Mouse (Mus musculus) liver, adult 2 months (tissue): ENCODE data around the gene Gm20604. TPM values are rescaled to one million over a fixed set of nuclear protein-coding genes. Genes with fewer than 3 reads are reported as not detected.

Experiments used
- DNase-seq: peaks from one replicate; pipeline ENCODE4 v3.0.0-alpha.2; 2011; ENCODE audit warnings: low read depth, low spot score; ENCODE audit errors: extremely low read depth
- H3K27ac ChIP-seq: fragments of 200-500 bp; replicated peaks from 2 replicates; pipeline ENCODE4 v1.5.1; 2012; ENCODE audit warnings: low read depth, mild to moderate bottlenecking, control low read depth, inconsistent platforms, low read length; ENCODE audit not compliant: insufficient read depth
- H3K27me3 ChIP-seq: fragments of 200-500 bp; 2 replicates; pipeline ENCODE4 v1.6.1; 2012; ENCODE audit warnings: mild to moderate bottlenecking, moderate library complexity, low read length, inconsistent platforms; ENCODE audit not compliant: control insufficient read depth, insufficient read depth
- H3K36me3 ChIP-seq: fragments of 200-500 bp; 2 replicates; pipeline ENCODE4 v1.6.1; 2012; ENCODE audit warnings: low read length, inconsistent platforms; ENCODE audit not compliant: control insufficient read depth, insufficient read depth
- H3K4me1 ChIP-seq: fragments of 200-500 bp; 2 replicates; pipeline ENCODE4 v1.6.1; 2011; ENCODE audit warnings: low read length; ENCODE audit not compliant: control insufficient read depth, insufficient read depth
- H3K4me3 ChIP-seq: fragments of 200-500 bp; 2 replicates; pipeline ENCODE4 v1.5.1; 2011; ENCODE audit warnings: low read depth, mild to moderate bottlenecking, control low read depth, low read length, moderate library complexity; ENCODE audit not compliant: insufficient read depth
- H3K79me2 ChIP-seq: fragments of 200-500 bp; 2 replicates; pipeline ENCODE4 v1.6.1; 2012; ENCODE audit warnings: inconsistent platforms, mild to moderate bottlenecking, low read length, moderate library complexity; ENCODE audit not compliant: control insufficient read depth, insufficient read depth
- H3K9ac ChIP-seq: fragments of 200-500 bp; 2 replicates; pipeline ENCODE4 v1.6.1; 2012; ENCODE audit warnings: low read depth, mild to moderate bottlenecking, control low read depth, inconsistent platforms, low read length
- CTCF ChIP-seq: fragments of 200-500 bp; IDR thresholded peaks from 2 replicates; pipeline ENCODE4 v1.5.1; 2011; ENCODE audit warnings: low read depth, low read length, control low read depth
- POLR2A ChIP-seq: fragments of 200-500 bp; IDR thresholded peaks from 2 replicates; pipeline ENCODE4 v1.6.1; 2011; ENCODE audit warnings: low read length, control low read depth; ENCODE audit not compliant: insufficient read depth; ENCODE audit errors: extremely low read depth
- WGBS: fragments of 180-500 bp; shearing (Covaris S2); methylation state at CpG from one replicate; pipeline ENCODE4 v1.1.7; 2018; 5-methylcytosine and 5-hydroxymethylcytosine counted together
- polyA plus RNA-seq: library from polyadenylated mRNA; depleted of rRNA; stranded (reverse); fragments of >200 nt; gene quantifications from 2 replicates; pipeline ENCODE4 v1.2.3, GENCODE M21; 2012
- total RNA-seq: library from RNA; depleted of rRNA; stranded (reverse); fragments of >200 nt; gene quantifications from 2 replicates; pipeline ENCODE4 v1.2.3, GENCODE M21; 2014

Gm20604 gene
- total and polyA plus RNA-seq, 2 experiments: 0.94 to 1.8 TPM

DNA sequence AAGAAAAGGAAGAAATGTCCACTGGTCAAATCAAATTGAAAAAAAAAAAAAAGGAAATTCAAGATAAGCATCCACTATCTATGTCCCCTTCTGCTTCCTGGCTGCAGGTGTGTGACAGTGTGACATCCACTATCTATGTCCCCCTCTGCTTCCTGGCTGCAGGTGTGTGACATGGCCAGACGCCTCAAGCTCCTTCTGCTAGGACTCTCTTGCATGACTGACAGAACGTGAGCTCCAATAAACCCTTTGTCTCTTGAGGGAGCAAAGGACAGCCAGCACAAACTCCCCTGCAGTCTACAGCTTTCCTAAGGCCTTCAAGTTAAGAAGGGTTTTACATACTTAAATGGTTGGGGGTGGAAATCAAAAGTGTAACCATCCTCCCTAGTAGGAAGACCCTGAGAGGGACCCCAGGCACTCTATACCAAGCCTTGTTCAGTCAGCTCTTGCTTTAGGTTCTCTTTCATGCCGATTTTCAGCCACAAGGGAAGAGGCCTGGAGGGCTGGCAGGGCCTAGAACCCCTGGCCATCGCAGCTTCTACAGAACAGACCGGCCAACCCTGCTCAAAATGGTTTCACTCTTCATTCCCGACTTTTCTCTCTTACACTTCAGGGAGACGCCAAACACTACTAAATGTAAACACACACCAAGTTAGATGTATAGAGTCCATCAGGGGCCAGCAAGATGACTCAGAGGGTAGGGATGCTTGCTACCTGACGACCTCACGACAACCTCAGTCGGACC is 43.6 kb downstream of the Gm20604 start:
- Histone ChIP-seq H3K36me3 (no peaks in the 10 kb centered on the region), H3K4me3 (no peak overlapping the region), H3K27ac (no peak overlapping the region), H3K79me2 (no peaks in the 10 kb centered on the region), H3K4me1 (no peaks in the 10 kb centered on the region), H3K9ac (no peak overlapping the region), H3K27me3 (no peaks in the 10 kb centered on the region)
- 89% methylated on average over 10 of the region's 10 CpGs for WGBS
- DNase-seq: no peak
- no peak for TF ChIP-seq CTCF
- TF ChIP-seq POLR2A: no peak

DNA sequence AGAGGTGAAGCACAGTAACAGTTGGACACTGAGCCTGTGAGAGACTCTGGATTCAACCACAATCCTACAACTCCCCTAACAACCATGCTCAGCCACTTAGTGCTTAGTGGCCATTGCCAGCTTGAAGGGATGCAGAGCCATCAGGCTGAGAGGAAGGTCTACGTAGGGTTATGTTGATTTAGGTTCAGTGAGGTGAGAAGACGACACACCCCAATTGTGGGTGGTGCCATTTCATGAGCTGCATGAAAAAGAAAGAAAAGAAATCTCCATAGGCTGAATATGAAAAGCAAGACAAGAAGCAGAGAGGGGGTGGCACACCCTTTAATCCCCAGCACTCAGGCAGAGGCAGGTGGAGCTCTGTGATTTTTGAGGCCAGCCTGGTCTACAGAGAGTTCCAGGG is 44.4 kb downstream of the Gm20604 start:
- Histone ChIP-seq H3K9ac (no peak overlapping the region), H3K27ac (no peak overlapping the region), H3K4me1 (no peaks in the 10 kb centered on the region), H3K79me2 (no peaks in the 10 kb centered on the region), H3K4me3 (no peak overlapping the region), H3K36me3 (no peaks in the 10 kb centered on the region), H3K27me3 (no peaks in the 10 kb centered on the region)
- DNase-seq: no peak
- WGBS: 84% methylated on average over 2 of the region's 2 CpGs
- TF ChIP-seq POLR2A: no peak
- TF ChIP-seq CTCF: no peak

DNA sequence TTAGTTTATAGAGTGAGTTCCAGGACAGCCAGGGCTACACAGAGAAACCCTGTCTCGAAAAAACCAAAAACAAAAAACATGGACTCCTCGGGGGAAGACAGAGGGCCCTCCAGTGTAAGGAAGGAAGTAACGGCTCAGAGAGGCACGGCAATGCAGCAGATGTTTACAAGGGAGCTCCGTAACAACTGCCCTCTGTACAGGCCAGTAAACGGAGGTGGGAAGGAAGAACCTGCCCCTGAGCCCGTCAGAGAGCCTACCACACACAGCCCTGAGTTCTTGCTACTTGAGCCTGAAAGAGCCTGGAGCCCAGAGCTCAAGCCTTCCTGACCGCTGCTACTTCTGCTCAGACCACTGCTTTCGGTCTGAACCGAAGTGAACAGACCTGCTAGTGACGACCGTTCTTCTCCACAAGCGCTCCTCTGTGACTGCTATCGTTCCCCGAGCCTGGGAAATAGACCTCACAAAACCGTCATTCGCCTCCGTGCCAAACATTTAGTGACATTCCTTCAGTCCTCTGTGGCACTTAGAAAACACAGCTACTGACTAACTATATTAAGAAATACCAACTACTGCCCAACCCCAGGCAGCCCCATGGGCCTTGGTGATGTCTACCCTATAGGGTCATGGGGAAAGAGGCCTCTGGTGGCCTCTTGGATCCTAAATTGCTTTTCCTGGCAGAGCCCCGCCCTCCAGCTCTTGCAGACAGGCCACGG is 45.2 kb downstream of the Gm20604 start:
- H3K27me3 ChIP-seq: no peaks in the 10 kb centered on the region
- no peak for TF ChIP-seq POLR2A
- no peak for TF ChIP-seq CTCF
- no peak for DNase-seq
- WGBS: 79% methylated on average over 20 of the region's 20 CpGs
- no peak overlapping the region for H3K27ac ChIP-seq
- H3K36me3 ChIP-seq: no peaks in the 10 kb centered on the region
- H3K79me2 ChIP-seq: no peaks in the 10 kb centered on the region
- no peaks in the 10 kb centered on the region for H3K4me1 ChIP-seq
- H3K4me3 ChIP-seq: no peak overlapping the region
- H3K9ac ChIP-seq: no peak overlapping the region

DNA sequence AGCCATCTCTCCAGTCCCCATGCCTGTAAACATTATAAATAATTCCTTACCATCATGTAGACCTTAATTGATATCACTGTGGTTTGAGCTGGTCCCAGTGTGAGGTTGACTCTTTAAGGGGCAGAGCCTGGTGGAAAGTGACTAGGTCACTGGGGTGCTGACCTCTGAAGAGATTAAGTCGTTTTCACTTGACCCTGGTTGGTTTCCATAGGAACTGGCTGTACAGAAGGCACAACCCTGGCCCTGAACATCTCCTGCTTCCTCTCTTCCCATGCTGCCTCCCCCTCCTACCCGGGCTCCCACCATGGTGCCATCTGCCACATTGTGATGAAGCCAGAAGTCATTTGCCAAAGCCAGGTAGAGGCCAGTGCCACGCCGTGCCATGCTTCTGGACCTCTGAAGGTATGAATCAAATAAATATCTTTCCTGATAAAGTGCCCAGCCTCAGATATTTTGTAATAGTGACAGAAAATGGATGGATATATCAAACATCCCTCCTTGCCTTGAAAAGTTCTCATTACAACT is 47.6 kb downstream of the Gm20604 start:
- WGBS: 72% methylated on average over 4 of the region's 4 CpGs
- no peak for DNase-seq
- H3K4me1 ChIP-seq: no peaks in the 10 kb centered on the region

DNA sequence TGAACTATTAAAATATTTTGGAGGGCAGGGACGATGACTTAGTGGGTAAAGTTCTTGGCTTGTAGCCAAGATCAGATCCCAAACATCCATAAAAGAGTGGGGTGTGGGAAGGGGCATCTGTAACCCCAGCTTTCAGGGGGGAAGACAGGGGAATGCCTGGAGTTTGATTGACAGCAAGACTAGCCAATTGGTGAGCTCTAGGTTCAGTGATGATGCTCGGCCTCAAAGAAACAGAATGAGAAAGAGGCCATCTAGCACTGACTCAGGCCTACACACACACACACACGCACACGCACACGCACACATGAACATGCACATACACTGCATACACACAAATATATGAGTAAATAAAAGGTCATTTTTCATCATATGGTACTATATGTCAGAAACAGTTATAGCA is 48.6 kb downstream of the Gm20604 start:
- H3K4me3 ChIP-seq: no peak overlapping the region
- no peaks in the 10 kb centered on the region for H3K79me2 ChIP-seq
- H3K27me3 ChIP-seq: no peaks in the 10 kb centered on the region
- WGBS: 89% methylated on average over 5 of the region's 5 CpGs
- no peak overlapping the region for H3K9ac ChIP-seq
- TF ChIP-seq CTCF (no peak), POLR2A (no peak)
- no peak overlapping the region for H3K27ac ChIP-seq
- H3K36me3 ChIP-seq: no peaks in the 10 kb centered on the region
- no peak for DNase-seq
- H3K4me1 ChIP-seq: no peaks in the 10 kb centered on the region

More for the DNA sequence above, 47.6 kb downstream of the Gm20604 start:
- H3K79me2 ChIP-seq: no peaks in the 10 kb centered on the region
- H3K27me3 ChIP-seq: no peaks in the 10 kb centered on the region
- H3K4me3 ChIP-seq: no peak overlapping the region
- H3K9ac ChIP-seq: no peak overlapping the region
- H3K36me3 ChIP-seq: no peaks in the 10 kb centered on the region
- no peak for TF ChIP-seq POLR2A
- no peak for TF ChIP-seq CTCF
- no peak overlapping the region for H3K27ac ChIP-seq
